ENCODE assay signal across 18 mouse cellular contexts in the genomic region with DNA sequence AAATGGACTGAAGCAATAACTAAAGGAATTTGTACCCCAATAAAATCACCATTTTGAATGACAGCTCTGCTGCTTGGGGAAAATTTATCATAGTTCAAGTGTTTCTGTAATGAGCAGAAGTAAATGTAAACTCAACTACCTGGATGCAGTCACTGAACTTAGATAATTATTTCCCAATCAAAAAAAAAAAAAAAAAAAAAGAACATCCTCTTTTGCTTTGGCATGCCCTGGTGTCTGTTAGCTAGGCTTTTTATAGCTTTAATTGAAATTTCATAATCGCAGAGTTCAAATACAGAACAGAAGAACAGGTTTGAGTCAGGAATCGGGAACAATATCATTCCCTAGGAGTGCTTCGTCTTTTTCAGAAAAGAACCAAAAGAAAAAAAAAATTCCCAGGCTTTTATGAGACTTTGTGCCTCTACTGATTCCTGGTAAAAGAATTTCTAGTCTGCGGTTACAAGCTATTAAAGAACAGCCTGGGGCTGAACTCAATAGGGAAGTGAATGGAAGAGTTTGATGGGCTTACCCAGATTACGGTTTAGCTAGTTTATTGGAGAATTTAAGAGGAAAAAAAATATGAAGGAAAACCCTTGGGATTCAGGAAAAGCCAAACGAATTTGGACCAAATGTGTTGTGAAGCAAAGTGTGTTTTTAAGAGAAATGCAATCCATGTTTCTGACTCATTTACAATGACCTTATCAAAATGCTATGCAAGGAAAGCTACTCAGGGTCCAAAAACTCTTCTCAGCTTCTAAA.
DNase-seq lines count a peak whose midpoint lies in the region; ATAC-seq and TF ChIP-seq lines count a peak whose summit lies in the region.
"Had no signal": no experiment of that assay in that cellular context is flagged by ENCODE, and none has a peak within 500 bp of the region (broad histone marks: within the 10 kb centered on the region; RNA-seq: fewer than 3 reads in every experiment).

No protein-coding gene starts in this region.

- no peaks in the 10 kb centered on the region for H3K36me3 ChIP-seq in heart, embryonic 10.5 days
- H3K36me3 ChIP-seq in C2C12 (ENCODE audit: control insufficient read depth, insufficient read depth): no peaks in the 10 kb centered on the region
- no peaks in the 10 kb centered on the region for H3K36me3 ChIP-seq in limb, embryonic 13.5 days
- H3K36me3 ChIP-seq: forebrain, embryonic 10.5 days; liver, embryonic 12.5 days; neural tube, embryonic 15.5 days had no signal

- no peak overlapping the region for H3K4me3 ChIP-seq in heart, embryonic 10.5 days
- no peak overlapping the region for H3K4me3 ChIP-seq in C2C12 (ENCODE audit: insufficient read depth, poor library complexity, severe bottlenecking)
- H3K4me3 ChIP-seq in limb, embryonic 13.5 days: no peak overlapping the region
- H3K4me3 ChIP-seq: forebrain, embryonic 10.5 days; heart, adult 2 months; liver, embryonic 12.5 days; megakaryocyte, embryonic 14.5 days; neural tube, embryonic 15.5 days had no signal

- H3K4me1 ChIP-seq in heart, embryonic 10.5 days: no peaks in the 10 kb centered on the region
- peaks cover 5% of the 10 kb centered on the region; the same call in 1 of the 2 replicates for H3K4me1 ChIP-seq in limb, embryonic 13.5 days
- H3K4me1 ChIP-seq: liver, embryonic 12.5 days; megakaryocyte, embryonic 14.5 days; neural tube, embryonic 15.5 days had no signal

- H3K9ac ChIP-seq in limb, embryonic 13.5 days: no peak overlapping the region
- H3K9ac ChIP-seq: liver, embryonic 12.5 days; neural tube, embryonic 15.5 days had no signal

- H3K4me2 ChIP-seq in limb, embryonic 13.5 days (replicated peaks): no peak overlapping the region
- H3K4me2 ChIP-seq: liver, embryonic 12.5 days; neural tube, embryonic 15.5 days had no signal

- H3ac ChIP-seq in C2C12 (ENCODE audit: control insufficient read depth, insufficient read length, low read depth): no peak overlapping the region

- WGBS in heart, embryonic 10.5 days: 76% methylated on average over 6 of the region's 6 CpGs
- 9% methylated on average over 6 of the region's 6 CpGs for WGBS in limb, embryonic 13.5 days

- no peak overlapping the region for H3K27ac ChIP-seq in heart, embryonic 10.5 days
- H3K27ac ChIP-seq in limb, embryonic 13.5 days: no peak overlapping the region
- H3K27ac ChIP-seq: forebrain, embryonic 10.5 days; heart, adult 2 months; liver, embryonic 12.5 days; neural tube, embryonic 15.5 days had no signal

- H3K27me3 ChIP-seq in heart, embryonic 10.5 days (ENCODE audit: insufficient read depth, poor library complexity, severe bottlenecking): no peaks in the 10 kb centered on the region
- no peaks in the 10 kb centered on the region for H3K27me3 ChIP-seq in C2C12 (ENCODE audit: control insufficient read depth, insufficient read depth, insufficient read length)
- no peaks in the 10 kb centered on the region for H3K27me3 ChIP-seq in limb, embryonic 13.5 days
- H3K27me3 ChIP-seq: liver, embryonic 12.5 days; megakaryocyte, embryonic 14.5 days; neural tube, embryonic 15.5 days had no signal

- H3K79me2 ChIP-seq in C2C12 (ENCODE audit: control insufficient read depth, insufficient read depth): no peaks in the 10 kb centered on the region

- H3K79me3 ChIP-seq in C2C12 (ENCODE audit: low read depth): no peaks in the 10 kb centered on the region

- peak; percentile 90 for ATAC-seq in limb, embryonic 13.5 days (ENCODE audit: low FRiP score, low read depth)
- ATAC-seq: liver, embryonic 12.5 days had no signal

- no peaks in the 10 kb centered on the region for H3K9me3 ChIP-seq in heart, embryonic 10.5 days
- peaks cover 4% of the 10 kb centered on the region; the same call in 1 of the 2 replicates for H3K9me3 ChIP-seq in limb, embryonic 13.5 days
- H3K9me3 ChIP-seq: forebrain, embryonic 10.5 days; liver, embryonic 12.5 days had no signal

- TF ChIP-seq CTCF in C2C12 (IDR thresholded peaks at IDR 0.05; ENCODE audit: control insufficient read depth, insufficient read depth, insufficient read length): no peak

- peak; percentile 23 to 28 for DNase-seq in heart, adult 9 months (ENCODE audit: low spot score in 2 of 2)
- DNase-seq in heart, embryonic 10.5 days (ENCODE audit: low spot score): no peak
- DNase-seq in brain, adult 2 months (ENCODE audit: low read depth, low spot score): peak; percentile 9
- no peak for DNase-seq in left cerebral cortex, adult 11 months (ENCODE audit: low spot score)
- DNase-seq in cerebellum, adult 11 months: no peak
- DNase-seq in kidney, adult 8-10 months: no peak
- DNase-seq: adrenal gland, adult 8-10 months; cerebellum, adult 9-10 months; heart, adult 2 months; retina, postnatal 1 day; spleen, adult 18-20 months; thymus, postnatal 14 days had no signal

TF ChIP-seq in C2C12, 6 proteins besides CTCF, POLR2A, EP300 and RAD21:
- no peak for TF ChIP-seq FOSL1 (IDR thresholded peaks at IDR 0.05; ENCODE audit: insufficient read depth, low read length, poor library complexity, severe bottlenecking)
- TF ChIP-seq CEBPB (IDR thresholded peaks at IDR 0.05; ENCODE audit: low read depth): peak; percentile 15

Comparison
In these comparisons a context has a peak if more than half of its experiments do, and no peak if none do; other contexts are left out.
1. DNase-seq: peak in heart, adult 9 months (2 of 2) and brain, adult 2 months (single experiment); none in heart, embryonic 10.5 days (single experiment), left cerebral cortex, adult 11 months (single experiment), cerebellum, adult 11 months (single experiment) and kidney, adult 8-10 months (0 of 2).